Mouse (Mus musculus): ENCODE measurements around the gene Cox6a1. TPM values are rescaled to one million over a fixed set of nuclear protein-coding genes. Genes with fewer than 3 reads are reported as not detected.
"Not testable (repeated sequence)": the region's sequence is repeated elsewhere in the genome, so short reads cannot be mapped to it uniquely, and the experiment has no call there.

The Cox6a1 gene
- total RNA-seq, 2 experiments from 2014 or later: 367 to 372 TPM

DNA sequence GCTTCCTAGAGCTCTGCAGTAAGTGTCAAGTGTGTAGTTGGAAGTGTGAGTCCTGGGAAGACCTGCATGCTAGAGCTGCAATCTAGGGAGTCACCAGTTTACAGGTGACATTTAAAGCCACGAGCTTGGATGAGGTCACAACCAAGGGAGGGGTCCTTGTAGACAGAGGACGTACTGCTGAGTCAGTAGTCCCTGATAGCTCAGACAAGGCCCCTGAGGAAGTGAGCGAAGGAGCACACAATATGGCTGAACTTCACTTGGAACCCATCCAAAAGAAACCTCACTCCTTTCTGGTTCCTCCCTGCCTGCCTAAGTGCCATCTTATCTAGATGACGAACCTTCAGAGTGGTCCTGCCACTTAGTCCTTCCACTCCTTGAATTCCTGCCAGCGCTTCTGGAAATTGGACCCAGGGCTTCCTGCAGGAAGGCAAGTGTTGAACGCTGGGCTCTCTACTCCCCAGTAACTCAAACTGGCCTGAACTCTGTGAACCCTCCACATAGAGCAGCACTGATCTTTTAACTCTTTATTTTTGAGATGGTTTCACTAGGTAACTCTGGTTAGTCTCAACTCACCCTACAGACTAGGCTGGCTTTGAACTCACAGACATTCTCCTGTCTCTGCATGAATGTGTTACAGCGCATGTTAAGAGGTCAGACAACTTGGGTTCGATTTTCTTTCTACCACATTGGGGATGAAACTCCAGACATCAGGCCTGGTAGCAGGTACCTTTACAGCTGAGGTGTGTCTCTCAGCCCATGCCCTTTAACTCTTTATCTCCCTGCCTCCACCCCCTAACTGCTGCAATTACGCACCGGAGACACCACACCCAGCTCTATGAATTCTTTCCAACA, 35.7 kb downstream of the Cox6a1 start:
- no peak for DNase-seq
- intact Hi-C loops (cut with DNase I): no loop called here

GRCm38 (mm10) chr5:115312354-115312753, 36.4 kb downstream of the Cox6a1 start:
- intact Hi-C loops (cut with DNase I): no loop called here
- no peak for DNase-seq

DNA sequence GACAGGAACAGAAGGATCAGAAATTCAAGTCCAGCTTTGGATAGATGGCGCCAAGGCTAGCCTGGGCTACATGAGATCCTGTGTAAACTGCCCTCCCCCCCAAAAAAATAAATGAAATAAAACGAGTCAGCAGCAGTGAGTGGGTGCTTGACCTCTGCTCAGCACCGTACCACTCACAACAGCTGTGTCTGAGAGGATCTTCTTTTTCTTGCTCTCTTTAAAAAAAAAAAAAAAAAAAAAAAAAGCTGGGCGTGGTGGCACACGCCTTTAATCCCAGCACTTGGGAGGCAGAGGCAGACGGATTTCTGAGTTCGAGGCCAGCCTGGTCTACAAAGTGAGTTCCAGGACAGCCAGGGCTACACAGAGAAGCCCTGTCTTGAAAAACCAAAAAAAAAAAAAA, 46.6 kb downstream of the Cox6a1 start:
- intact Hi-C loops (cut with DNase I): loop anchor here (2.0 kb wide), 1 partner anchor 45 kb away; no protein-coding TSS in a partner anchor
- DNase-seq: not testable (repeated sequence)

DNA sequence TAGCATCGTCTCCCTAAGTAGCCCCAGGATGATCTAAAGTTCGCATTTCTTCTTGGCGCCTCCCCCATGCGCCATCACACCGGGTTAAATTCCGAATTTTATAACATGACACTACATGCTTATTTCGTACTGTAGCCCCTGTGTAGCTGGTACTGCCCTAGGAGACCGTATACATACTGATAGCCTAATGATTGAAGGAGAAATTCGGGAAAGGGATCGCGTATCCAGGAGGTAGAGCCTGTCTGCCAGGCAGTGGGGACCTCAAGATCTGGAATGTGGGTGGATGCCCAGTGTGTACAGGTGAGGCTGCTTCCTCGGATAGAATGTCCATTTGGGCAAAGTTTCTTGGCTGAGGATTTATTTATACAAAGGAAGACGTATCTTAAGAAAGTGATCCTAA, 47.2 kb downstream of the Cox6a1 start:
- intact Hi-C loops (cut with DNase I): loop anchor here (2.0 kb wide), 4 partner anchors 21 to 45 kb away; partner anchors contain the start of genes Gatc, Srsf9 and Triap1

GRCm38 (mm10) chr5:115300792-115301614, 47.8 kb downstream of the Cox6a1 start, which contains the start of gene Dynll1:
TSS of gene Dynll1 (minus strand) at chr5:115300999.
- DNase-seq: peak; percentile 100
- intact Hi-C loops (cut with DNase I): loop anchor here (2.0 kb wide), 3 partner anchors 20 to 40 kb away; partner anchors contain the start of genes Gatc, Srsf9 and Triap1

More for the DNA sequence above, 47.2 kb downstream of the Cox6a1 start:
- no peak for DNase-seq

GRCm38 (mm10) chr5:115300035-115300744, 48.6 kb downstream of the Cox6a1 start:
- peak; percentile 63 to 65 for DNase-seq
- intact Hi-C loops (cut with DNase I): loop anchor here (2.0 kb wide), 3 partner anchors 19 to 41 kb away; partner anchors contain the start of genes Gatc, Srsf9 and Triap1

GRCm38 (mm10) chr5:115296347-115296746, 52.4 kb downstream of the Cox6a1 start:
- intact Hi-C loops (cut with DNase I): loop anchor here (5.0 kb wide), 1 partner anchor 146 kb away; no protein-coding TSS in a partner anchor
- DNase-seq: no peak

Other genes with a start within 250 kb of the Cox6a1 start
- 100 to 1,000 TPM; 196 to 208 TPM for gene Acads, start 229.6 kb downstream of the Cox6a1 start, total RNA-seq (2021)
- gene Unc119b, start 214.0 kb downstream of the Cox6a1 start, total RNA-seq (2021): 10 to 100 TPM; 24.7 to 25.8 TPM
- 10 to 100 TPM; 70.0 to 77.1 TPM for gene Mlec, start 190.8 kb downstream of the Cox6a1 start, total RNA-seq (2021)
- gene Cabp1, start 154.6 kb downstream of the Cox6a1 start, total RNA-seq (2021): 1 to 10 TPM; 3.5 to 4.0 TPM
- gene Pop5, start 113.1 kb downstream of the Cox6a1 start, total RNA-seq (2021): 10 to 100 TPM; 27.6 to 29.8 TPM
- 100 to 1,000 TPM; 389 to 391 TPM for gene Rnf10, start 76.1 kb downstream of the Cox6a1 start, total RNA-seq (2021)
- 100 to 1,000 TPM; 143 to 157 TPM for gene Coq5, start 69.3 kb downstream of the Cox6a1 start, total RNA-seq (2021)
- 100 to 1,000 TPM; 135 to 185 TPM for gene Dynll1, start 48.0 kb downstream of the Cox6a1 start, total RNA-seq (2021)
- gene Srsf9, start 21.8 kb downstream of the Cox6a1 start, total RNA-seq (2021): 10 to 100 TPM; 26.3 to 26.9 TPM
- gene Gatc, start 7.8 kb downstream of the Cox6a1 start, total RNA-seq (2021): 10 to 100 TPM; 16.0 to 17.0 TPM
- gene Triap1, start 7.8 kb downstream of the Cox6a1 start, total RNA-seq (2021): 10 to 100 TPM; 21.1 to 23.1 TPM
- gene Msi1, start 80.6 kb upstream of the Cox6a1 start, total RNA-seq (2021): 1 to 10 TPM; 1.9 to 2.0 TPM
- gene Pla2g1b, start 117.3 kb upstream of the Cox6a1 start, total RNA-seq (2021): not detected
- 10 to 100 TPM; 17.9 to 18.7 TPM for gene Sirt4, start 135.7 kb upstream of the Cox6a1 start, total RNA-seq (2021)
- 10 to 100 TPM; 52.4 to 54.2 TPM for gene Pxn, start 157.7 kb upstream of the Cox6a1 start, total RNA-seq (2021)
- gene Rplp0, start 210.5 kb upstream of the Cox6a1 start, total RNA-seq (2021): 100 to 1,000 TPM; 645 to 715 TPM
- 10 to 100 TPM; 45.1 to 46.6 TPM for gene Gcn1l1, start 216.3 kb upstream of the Cox6a1 start, total RNA-seq (2021)